Mouse (Mus musculus) thymus, adult 18-20 months (tissue): ENCODE measurements around the gene Zcchc9.
A peak's percentile ranks its signal among the peaks of the same experiment; 100 is the strongest.

Source experiments
- DNase-seq, 2 experiments: peaks; one replicate each; pipeline ENCODE4 v3.0.0; 2022; ENCODE audit warnings: mixed read lengths in 2 of 2

Zcchc9 gene

GRCm38 (mm10) chr13:91760302-91761050 lies 47.0 kb downstream of the Zcchc9 start:
- no peak for DNase-seq

GRCm38 (mm10) chr13:91759791-91760190 lies 47.7 kb downstream of the Zcchc9 start:
- DNase-seq: no peak

- no peak for DNase-seq
Measured at GRCm38 (mm10) chr13:91758316-91759048, 49.0 kb downstream of the Zcchc9 start.

GRCm38 (mm10) chr13:91756230-91756629 lies 51.3 kb downstream of the Zcchc9 start:
- DNase-seq: no peak

GRCm38 (mm10) chr13:91754762-91755161 lies 52.7 kb downstream of the Zcchc9 start:
- no peak for DNase-seq

GRCm38 (mm10) chr13:91753724-91754123 lies 53.8 kb downstream of the Zcchc9 start:
- DNase-seq: peak in 1 of 2 experiments; percentile 6

GRCm38 (mm10) chr13:91749981-91750380 lies 57.5 kb downstream of the Zcchc9 start:
- no peak for DNase-seq

- DNase-seq: no peak
Measured at GRCm38 (mm10) chr13:91748401-91748800, 59.1 kb downstream of the Zcchc9 start.
